ENCODE assay signal across 9 mouse cellular contexts in the genomic region with DNA sequence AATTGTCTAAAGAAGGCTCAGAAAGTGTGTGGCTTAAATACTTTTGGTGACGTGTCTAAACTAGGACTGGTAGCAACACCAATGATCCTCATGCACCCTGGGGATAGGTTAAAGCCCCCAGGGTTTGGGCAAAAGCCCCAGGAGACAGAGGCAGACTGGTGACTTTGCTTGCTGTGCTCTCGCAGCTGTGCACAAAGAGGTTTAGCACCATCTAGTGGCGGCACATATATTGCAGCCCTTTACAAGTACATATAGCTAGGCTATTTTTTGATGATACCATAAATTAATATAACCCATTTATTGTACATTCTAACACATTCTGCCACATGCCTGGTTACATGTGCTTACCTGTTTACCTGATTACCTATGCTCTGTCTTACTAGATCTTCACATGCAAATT.
DNase-seq lines count a peak whose midpoint lies in the region; ATAC-seq and TF ChIP-seq lines count a peak whose summit lies in the region.
"Had no signal": no experiment of that assay in that cellular context is flagged by ENCODE, and none has a peak within 500 bp of the region (broad histone marks: within the 10 kb centered on the region; RNA-seq: fewer than 3 reads in every experiment).

No protein-coding gene starts in this region.

- H3K4me3 ChIP-seq in bone marrow, adult 2 months (replicated peaks; ENCODE audit: control insufficient read depth, low read depth, low read length): no peak overlapping the region
- H3K4me3 ChIP-seq in forebrain, embryonic 13.5 days: no peak overlapping the region
- H3K4me3 ChIP-seq in limb, embryonic 11.5 days (ENCODE audit: low read depth, low read length): no peak overlapping the region
- H3K4me3 ChIP-seq in neural tube, embryonic 12.5 days: no peak overlapping the region
- H3K4me3 ChIP-seq: megakaryocyte, embryonic 14.5 days had no signal

- H3K9ac ChIP-seq in forebrain, embryonic 13.5 days: no peak overlapping the region
- no peak overlapping the region for H3K9ac ChIP-seq in limb, embryonic 11.5 days (ENCODE audit: low read length)
- H3K9ac ChIP-seq in neural tube, embryonic 12.5 days: no peak overlapping the region

- peak; percentile 69 for DNase-seq in 3T3-L1 (ENCODE audit: low read depth, low spot score)
- peak; percentile 33 to 41 for DNase-seq in B cell, adult 2 months
- peak; percentile 66 for DNase-seq in kidney, adult 9 months
- DNase-seq in limb, embryonic 11.5 days (ENCODE audit: low spot score): peak; percentile 58
- no peak for DNase-seq in Muller cell, postnatal 12 days (ENCODE audit: inconsistent ontology term)

- TF ChIP-seq POLR2A in bone marrow, adult 2 months (IDR thresholded peaks at IDR 0.05; ENCODE audit: borderline replicate concordance, control insufficient read depth, low read depth, low read length): no peak

- TF ChIP-seq CTCF in bone marrow, adult 2 months (IDR thresholded peaks at IDR 0.05; ENCODE audit: control insufficient read depth, insufficient read depth, low read length): peak; percentile 34; the same call in 1 of the 2 replicates

- H3K4me1 ChIP-seq in bone marrow, adult 2 months (ENCODE audit: control insufficient read depth, insufficient read depth, low read length): no peaks in the 10 kb centered on the region
- H3K4me1 ChIP-seq in forebrain, embryonic 13.5 days: no peaks in the 10 kb centered on the region
- no peaks in the 10 kb centered on the region for H3K4me1 ChIP-seq in limb, embryonic 11.5 days (ENCODE audit: control insufficient read depth, insufficient read depth, low read length)
- no peaks in the 10 kb centered on the region for H3K4me1 ChIP-seq in neural tube, embryonic 12.5 days
- H3K4me1 ChIP-seq: megakaryocyte, embryonic 14.5 days had no signal

- H3K9me3 ChIP-seq in forebrain, embryonic 13.5 days (replicated peaks): no peaks in the 10 kb centered on the region
- H3K9me3 ChIP-seq in limb, embryonic 11.5 days (ENCODE audit: control insufficient read depth, low read length): no peaks in the 10 kb centered on the region
- H3K9me3 ChIP-seq in neural tube, embryonic 12.5 days: no peaks in the 10 kb centered on the region
- H3K9me3 ChIP-seq: megakaryocyte, embryonic 14.5 days had no signal

- no peaks in the 10 kb centered on the region for H3K27me3 ChIP-seq in forebrain, embryonic 13.5 days
- H3K27me3 ChIP-seq in limb, embryonic 11.5 days (ENCODE audit: control insufficient read depth, insufficient read depth, low read length): no peaks in the 10 kb centered on the region
- no peaks in the 10 kb centered on the region for H3K27me3 ChIP-seq in neural tube, embryonic 12.5 days (replicated peaks)
- H3K27me3 ChIP-seq: megakaryocyte, embryonic 14.5 days had no signal

- peak; percentile 71; the same call in 1 of the 2 replicates for ATAC-seq in forebrain, embryonic 13.5 days
- no peak for ATAC-seq in limb, embryonic 11.5 days (ENCODE audit: insufficient number of reproducible peaks, low FRiP score, low TSS enrichment, low read depth)
- ATAC-seq in neural tube, embryonic 12.5 days (ENCODE audit: low FRiP score, low read depth): peak; percentile 53; the same call in 1 of the 2 replicates

- WGBS in bone marrow, adult 2 months: 4% methylated on average over 3 of the region's 3 CpGs
- 2% methylated on average over 3 of the region's 3 CpGs for WGBS in forebrain, embryonic 13.5 days
- 12% methylated on average over 3 of the region's 3 CpGs for WGBS in limb, embryonic 11.5 days
- 7% methylated on average over 3 of the region's 3 CpGs for WGBS in neural tube, embryonic 12.5 days

- H3K36me3 ChIP-seq in forebrain, embryonic 13.5 days (ENCODE audit: poor library complexity, severe bottlenecking): no peaks in the 10 kb centered on the region
- no peaks in the 10 kb centered on the region for H3K36me3 ChIP-seq in limb, embryonic 11.5 days (ENCODE audit: control insufficient read depth, insufficient read depth, low read length)
- H3K36me3 ChIP-seq in neural tube, embryonic 12.5 days: no peaks in the 10 kb centered on the region

- no peak overlapping the region for H3K4me2 ChIP-seq in forebrain, embryonic 13.5 days
- no peak overlapping the region for H3K4me2 ChIP-seq in limb, embryonic 11.5 days (ENCODE audit: low read depth, severe bottlenecking)
- H3K4me2 ChIP-seq in neural tube, embryonic 12.5 days (replicated peaks): no peak overlapping the region

- no peak overlapping the region for H3K27ac ChIP-seq in bone marrow, adult 2 months (ENCODE audit: control insufficient read depth, insufficient read depth, low read depth, low read length, poor library complexity)
- no peak overlapping the region for H3K27ac ChIP-seq in forebrain, embryonic 13.5 days
- no peak overlapping the region for H3K27ac ChIP-seq in limb, embryonic 11.5 days (replicated peaks; ENCODE audit: low read depth, low read length)
- no peak overlapping the region for H3K27ac ChIP-seq in neural tube, embryonic 12.5 days
